Mouse (Mus musculus) kidney, adult 2 months (tissue): ENCODE measurements around the gene Klk1b21.

Experiments used
- CTCF ChIP-seq: fragments of 200-500 bp; conservative IDR thresholded peaks from 2 replicates; pipeline ENCODE4 v1.5.1; 2011; ENCODE audit warnings: low read depth, mild to moderate bottlenecking, control low read depth, low read length, moderate library complexity, mixed read lengths; ENCODE audit not compliant: insufficient read depth, insufficient read length
- POLR2A ChIP-seq: fragments of 200-500 bp; IDR thresholded peaks from one replicate; pipeline ENCODE4 v1.6.1; 2011; ENCODE audit warnings: low read depth, low read length, control low read depth

DNA sequence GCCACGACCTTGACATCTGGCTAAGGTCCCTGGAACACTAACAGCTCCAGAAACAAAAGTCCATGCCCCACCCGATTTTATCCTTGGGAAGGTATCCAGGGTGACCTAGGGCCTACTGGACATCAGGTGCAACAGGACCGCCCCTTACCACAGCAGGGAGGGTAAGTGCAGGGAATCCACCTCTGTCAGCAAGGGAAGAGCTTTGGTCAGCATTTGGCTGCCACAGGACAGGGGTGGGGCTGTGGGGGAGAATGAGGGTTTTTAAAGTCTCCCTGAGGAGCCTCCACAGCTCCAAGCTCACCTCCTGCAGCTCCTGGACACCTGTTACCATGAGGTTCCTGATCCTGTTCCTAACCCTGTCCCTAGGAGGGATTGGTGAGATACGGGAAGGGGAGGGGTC lies 10.2 kb downstream of the Klk1b21 start, which contains the start of gene Klk1b22:
- TF ChIP-seq CTCF (no peak), POLR2A (no peak)
